Mouse (Mus musculus): ENCODE data around the gene Ncs1. TPM values are rescaled to one million over a fixed set of nuclear protein-coding genes. Genes with fewer than 3 reads are reported as not detected.
A peak's percentile ranks its signal among the peaks of the same experiment; 100 is the strongest.

The Ncs1 gene
- polyA plus RNA-seq (2012; rRNA removed), result 2.2 and 2.5 TPM in 2 replicates

DNA sequence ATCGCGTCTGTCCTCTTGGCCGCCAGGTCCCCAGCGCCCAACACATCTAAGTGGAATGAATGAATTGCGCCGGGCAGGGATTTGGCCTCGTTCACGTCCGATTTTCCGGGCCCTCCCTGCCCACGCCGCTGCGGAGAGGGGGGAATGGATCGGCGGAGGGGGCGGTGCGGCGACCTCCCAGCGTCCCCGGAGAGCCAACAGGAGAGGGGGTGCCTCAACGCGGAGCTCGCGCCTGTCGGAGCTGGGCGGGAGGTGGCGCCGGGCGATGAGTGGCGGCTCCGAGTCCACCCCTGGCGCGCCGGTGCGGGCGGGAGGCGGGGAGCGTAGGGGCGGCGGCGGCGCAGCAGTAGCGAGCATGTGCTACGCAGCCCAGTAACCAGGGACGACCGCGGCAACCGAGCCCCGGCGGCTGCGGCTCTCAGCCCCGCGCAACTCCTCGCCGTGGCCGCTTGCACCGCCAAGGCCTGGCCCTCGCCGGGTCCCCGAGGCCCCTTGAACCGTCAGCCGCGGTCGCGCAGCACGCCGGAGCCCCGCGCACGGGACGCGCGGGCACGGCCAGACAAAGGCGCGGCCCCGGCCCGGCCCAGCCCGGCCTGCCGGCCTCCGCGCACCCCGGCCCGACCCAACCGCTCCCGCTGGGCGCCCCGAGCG, at the start of gene Ncs1:
Ncs1 (plus strand) TSS at position 333 of the 651 bp plus-strand sequence.
- Histone ChIP-seq H3K4me1 (ENCODE audit: control insufficient read depth, insufficient read depth, low read length) (peaks cover 3% of the 10 kb centered on the region; the same call in 1 of the 2 replicates), H3K4me3 (replicated peaks; ENCODE audit: extremely low read depth, low read depth, low read length) (peak within 1 kb of the TSS; percentile 48)
- under 1% methylated on average over 67 of the region's 89 CpGs for WGBS
- TF ChIP-seq POLR2A (IDR thresholded peaks at IDR 0.05; ENCODE audit: borderline replicate concordance, extremely low read depth, low read depth, low read length) (no peak), CTCF (IDR thresholded peaks at IDR 0.05; ENCODE audit: insufficient read depth, low read length) (no peak)
- peak; percentile 54 for DNase-seq

- Histone ChIP-seq H3K4me3 (replicated peaks; ENCODE audit: extremely low read depth, low read depth, low read length) (no peak overlapping the region), H3K4me1 (ENCODE audit: control insufficient read depth, insufficient read depth, low read length) (no peaks in the 10 kb centered on the region)
- WGBS, result 86% methylated on average over 4 of the region's 4 CpGs
- TF ChIP-seq POLR2A (IDR thresholded peaks at IDR 0.05; ENCODE audit: borderline replicate concordance, extremely low read depth, low read depth, low read length) (no peak), CTCF (IDR thresholded peaks at IDR 0.05; ENCODE audit: insufficient read depth, low read length) (no peak)
- no peak for DNase-seq
These were observed 47.0 kb upstream of the Ncs1 start for GRCm38 (mm10) chr2:31198621-31199020.

DNA sequence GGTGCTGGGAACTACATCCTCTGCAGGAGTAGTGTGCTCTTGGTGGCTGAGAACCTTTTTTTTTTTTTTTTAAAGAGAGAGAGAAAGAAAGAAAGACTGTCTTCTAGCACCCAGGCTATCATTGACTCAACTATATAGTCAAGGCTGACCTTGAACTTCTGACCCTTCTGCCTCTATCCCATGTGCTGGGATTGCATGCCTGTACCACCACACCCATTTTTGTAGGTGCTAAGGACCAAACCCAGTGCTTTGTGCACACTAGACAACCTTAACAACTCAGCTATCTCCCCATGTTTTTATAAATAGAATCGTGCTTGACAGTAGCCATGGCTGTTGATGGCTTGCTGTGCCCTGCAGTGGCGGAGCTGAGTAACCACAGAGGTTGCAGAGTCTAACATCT, 45.6 kb upstream of the Ncs1 start:
- Histone ChIP-seq H3K4me1 (ENCODE audit: control insufficient read depth, insufficient read depth, low read length) (no peaks in the 10 kb centered on the region), H3K4me3 (replicated peaks; ENCODE audit: extremely low read depth, low read depth, low read length) (no peak overlapping the region)
- TF ChIP-seq POLR2A (IDR thresholded peaks at IDR 0.05; ENCODE audit: borderline replicate concordance, extremely low read depth, low read depth, low read length) (no peak), CTCF (IDR thresholded peaks at IDR 0.05; ENCODE audit: insufficient read depth, low read length) (no peak)
- 82% methylated on average over 2 of the region's 2 CpGs for WGBS
- no peak for DNase-seq

- no peaks in the 10 kb centered on the region for H3K4me1 ChIP-seq (ENCODE audit: control insufficient read depth, insufficient read depth, low read length)
- WGBS, result 87% methylated on average over 7 of the region's 7 CpGs
- no peak overlapping the region for H3K4me3 ChIP-seq (replicated peaks; ENCODE audit: extremely low read depth, low read depth, low read length)
- no peak for TF ChIP-seq CTCF (IDR thresholded peaks at IDR 0.05; ENCODE audit: insufficient read depth, low read length)
- no peak for TF ChIP-seq POLR2A (IDR thresholded peaks at IDR 0.05; ENCODE audit: borderline replicate concordance, extremely low read depth, low read depth, low read length)
- DNase-seq, result no peak
These were observed 43.8 kb upstream of the Ncs1 start for GRCm38 (mm10) chr2:31201851-31202250.

DNA sequence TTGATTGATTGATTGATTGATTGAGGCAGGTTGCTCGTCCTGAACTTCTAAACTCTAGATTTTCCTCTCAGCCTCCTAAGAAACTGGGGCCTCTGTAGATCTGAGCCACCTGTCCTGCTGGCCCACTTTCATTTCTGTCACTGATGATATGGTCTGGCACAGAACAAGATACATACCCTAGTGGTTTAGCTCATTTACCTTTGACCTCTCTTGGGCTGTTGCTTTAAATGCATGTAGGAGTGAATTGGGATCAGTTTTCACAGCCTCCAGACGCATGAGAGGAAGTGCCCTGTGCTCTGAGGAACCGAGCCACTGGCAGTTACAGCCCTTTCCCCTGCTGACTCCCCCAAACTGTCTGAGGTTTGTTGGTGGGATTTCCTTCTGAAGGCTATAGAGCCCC, 43.3 kb upstream of the Ncs1 start:
- Histone ChIP-seq H3K4me3 (replicated peaks; ENCODE audit: extremely low read depth, low read depth, low read length) (no peak overlapping the region), H3K4me1 (ENCODE audit: control insufficient read depth, insufficient read depth, low read length) (no peaks in the 10 kb centered on the region)
- 68% methylated on average over 3 of the region's 3 CpGs for WGBS
- DNase-seq, result no peak
- TF ChIP-seq CTCF (IDR thresholded peaks at IDR 0.05; ENCODE audit: insufficient read depth, low read length) (no peak), POLR2A (IDR thresholded peaks at IDR 0.05; ENCODE audit: borderline replicate concordance, extremely low read depth, low read depth, low read length) (no peak)

DNA sequence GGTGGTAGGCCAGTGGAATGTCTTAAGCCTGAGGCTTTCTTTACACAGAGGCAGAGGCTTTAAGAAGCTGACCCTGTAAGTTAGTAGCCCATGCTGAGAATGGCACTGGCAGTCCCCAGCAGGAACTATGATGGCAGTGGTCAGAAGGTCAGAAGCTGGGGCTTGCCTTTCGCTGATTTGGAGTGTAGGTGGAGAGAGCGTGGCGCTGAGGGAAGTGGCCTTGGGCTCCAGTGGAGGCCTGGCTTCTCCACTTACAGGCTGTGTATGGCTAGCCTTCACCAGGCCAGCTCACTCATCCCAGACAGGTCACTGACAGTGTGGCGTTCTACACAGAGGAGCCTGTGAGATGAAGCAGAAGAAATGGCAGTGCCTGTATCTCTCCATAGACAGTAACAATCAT, 42.7 kb upstream of the Ncs1 start:
- Histone ChIP-seq H3K4me3 (replicated peaks; ENCODE audit: extremely low read depth, low read depth, low read length) (no peak overlapping the region), H3K4me1 (ENCODE audit: control insufficient read depth, insufficient read depth, low read length) (no peaks in the 10 kb centered on the region)
- TF ChIP-seq POLR2A (IDR thresholded peaks at IDR 0.05; ENCODE audit: borderline replicate concordance, extremely low read depth, low read depth, low read length) (no peak), CTCF (IDR thresholded peaks at IDR 0.05; ENCODE audit: insufficient read depth, low read length) (no peak)
- WGBS, result 88% methylated on average over 4 of the region's 4 CpGs
- no peak for DNase-seq

GRCm38 (mm10) chr2:31204677-31205076, 40.9 kb upstream of the Ncs1 start:
- DNase-seq, result no peak
- 85% methylated on average over 5 of the region's 5 CpGs for WGBS
- TF ChIP-seq POLR2A (IDR thresholded peaks at IDR 0.05; ENCODE audit: borderline replicate concordance, extremely low read depth, low read depth, low read length) (no peak), CTCF (IDR thresholded peaks at IDR 0.05; ENCODE audit: insufficient read depth, low read length) (no peak)

GRCm38 (mm10) chr2:31206211-31206610, 39.4 kb upstream of the Ncs1 start:
- H3K4me1 ChIP-seq (ENCODE audit: control insufficient read depth, insufficient read depth, low read length), result no peaks in the 10 kb centered on the region
- TF ChIP-seq POLR2A (IDR thresholded peaks at IDR 0.05; ENCODE audit: borderline replicate concordance, extremely low read depth, low read depth, low read length) (no peak), CTCF (IDR thresholded peaks at IDR 0.05; ENCODE audit: insufficient read depth, low read length) (no peak)

More at GRCm38 (mm10) chr2:31204677-31205076, 40.9 kb upstream of the Ncs1 start:
- H3K4me3 ChIP-seq (replicated peaks; ENCODE audit: extremely low read depth, low read depth, low read length), result no peak overlapping the region
- no peaks in the 10 kb centered on the region for H3K4me1 ChIP-seq (ENCODE audit: control insufficient read depth, insufficient read depth, low read length)

DNA sequence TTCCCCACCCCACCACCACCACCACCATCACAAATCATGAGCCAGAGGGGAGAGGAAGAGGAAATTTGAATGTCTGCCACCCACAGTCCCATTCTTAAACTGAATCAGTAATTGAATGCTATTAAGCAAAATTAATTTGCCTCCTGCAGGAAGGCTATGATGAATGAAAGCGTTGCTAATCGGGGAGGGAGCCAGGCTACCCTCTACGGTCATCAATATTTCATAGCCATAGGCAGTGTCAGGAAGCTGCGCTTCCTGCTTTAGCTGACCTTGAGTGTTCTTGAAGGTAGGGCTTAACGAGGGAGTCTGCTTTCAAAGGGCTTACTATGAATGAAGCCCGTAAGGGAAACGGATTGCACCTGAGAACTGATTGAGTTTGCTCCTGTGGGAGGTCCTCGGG, 38.7 kb upstream of the Ncs1 start:
- no peak for DNase-seq
- Histone ChIP-seq H3K4me1 (ENCODE audit: control insufficient read depth, insufficient read depth, low read length) (no peaks in the 10 kb centered on the region), H3K4me3 (replicated peaks; ENCODE audit: extremely low read depth, low read depth, low read length) (no peak overlapping the region)
- WGBS, result 59% methylated on average over 8 of the region's 8 CpGs
- TF ChIP-seq CTCF (IDR thresholded peaks at IDR 0.05; ENCODE audit: insufficient read depth, low read length) (no peak), POLR2A (IDR thresholded peaks at IDR 0.05; ENCODE audit: borderline replicate concordance, extremely low read depth, low read depth, low read length) (no peak)

More at GRCm38 (mm10) chr2:31206211-31206610, 39.4 kb upstream of the Ncs1 start:
- no peak overlapping the region for H3K4me3 ChIP-seq (replicated peaks; ENCODE audit: extremely low read depth, low read depth, low read length)
- no peak for DNase-seq
- 80% methylated on average over 4 of the region's 4 CpGs for WGBS

DNA sequence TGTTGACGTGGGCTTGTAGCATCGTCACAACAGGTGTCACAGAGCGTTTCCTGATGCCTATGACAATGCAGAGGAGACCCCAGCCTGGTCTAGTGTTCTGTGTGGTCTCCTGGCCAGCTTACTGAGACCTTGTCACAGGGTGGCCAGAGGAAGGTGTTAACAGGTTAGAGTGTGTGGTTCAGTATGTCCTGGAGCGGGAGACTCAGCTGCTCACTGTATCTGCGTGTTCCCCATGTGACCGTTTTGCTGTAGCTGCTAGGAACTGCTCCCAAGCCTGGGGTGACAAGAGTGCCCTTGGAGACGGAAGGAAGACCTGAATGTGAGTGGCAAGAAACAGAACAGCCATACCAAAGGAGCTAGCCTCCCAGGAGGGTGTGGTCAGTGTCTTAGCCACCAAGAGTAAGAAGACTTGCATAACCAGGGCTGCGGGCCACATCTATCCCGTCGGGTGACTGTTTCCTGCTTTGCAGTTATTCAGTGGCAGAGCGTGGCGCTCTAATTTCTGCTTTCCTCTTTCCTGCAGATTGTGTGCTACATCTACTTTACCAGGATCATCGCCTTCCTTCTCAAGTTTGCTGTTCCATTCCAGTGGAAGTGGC, 37.0 kb upstream of the Ncs1 start:
- no peak for TF ChIP-seq CTCF (IDR thresholded peaks at IDR 0.05; ENCODE audit: insufficient read depth, low read length)
- TF ChIP-seq POLR2A (IDR thresholded peaks at IDR 0.05; ENCODE audit: borderline replicate concordance, extremely low read depth, low read depth, low read length), result no peak
- no peak overlapping the region for H3K4me3 ChIP-seq (replicated peaks; ENCODE audit: extremely low read depth, low read depth, low read length)
- H3K4me1 ChIP-seq (ENCODE audit: control insufficient read depth, insufficient read depth, low read length), result no peaks in the 10 kb centered on the region
- 86% methylated on average over 13 of the region's 13 CpGs for WGBS
- no peak for DNase-seq

Data from lung, adult 2 months (tissue).